Mouse (Mus musculus) liver, embryonic 11.5 days (tissue): ENCODE measurements around the gene Phkb. TPM values are rescaled to one million over a fixed set of nuclear protein-coding genes. Genes with fewer than 3 reads are reported as not detected.

Experiments used
- ATAC-seq: fragments of 200-750 bp; cut with Nextera tagmentation; replicated peaks from 2 replicates; pipeline ENCODE4 v1.8.0; 2017; ENCODE audit warnings: moderate number of reproducible peaks, mild to moderate bottlenecking, moderate TSS enrichment, moderate library complexity; ENCODE audit not compliant: low FRiP score
- DNase-seq: peaks from one replicate; pipeline ENCODE4 v3.0.0-alpha.2; 2017; ENCODE audit warnings: low spot score
- H3K27ac ChIP-seq: fragments of 300-500 bp; sonication (generic); 2 replicates; pipeline ENCODE4 v1.5.1; 2014; ENCODE audit warnings: mild to moderate bottlenecking, low read depth, low read length, control low read depth
- H3K27me3 ChIP-seq: fragments of 300-500 bp; sonication (generic); replicated peaks from 2 replicates; pipeline ENCODE4 v1.6.1; 2014; ENCODE audit warnings: low read length, mixed read lengths; ENCODE audit not compliant: control insufficient read depth, insufficient read depth
- H3K36me3 ChIP-seq: fragments of 300-500 bp; sonication (generic); 2 replicates; pipeline ENCODE4 v1.6.1; 2014; ENCODE audit warnings: mild to moderate bottlenecking, low read length, moderate library complexity, mixed read lengths; ENCODE audit not compliant: control insufficient read depth, insufficient read depth
- H3K4me1 ChIP-seq: fragments of 300-500 bp; sonication (generic); replicated peaks from 2 replicates; pipeline ENCODE4 v1.6.1; 2014; ENCODE audit warnings: low read length, mixed read lengths; ENCODE audit not compliant: control insufficient read depth, insufficient read depth
- H3K4me2 ChIP-seq: fragments of 300-500 bp; sonication (generic); 2 replicates; pipeline ENCODE4 v1.6.1; 2014; ENCODE audit warnings: mild to moderate bottlenecking, control low read depth, moderate library complexity
- H3K4me3 ChIP-seq: fragments of 300-500 bp; sonication (generic); 2 replicates; pipeline ENCODE4 v1.5.1; 2014; ENCODE audit warnings: low read depth, low read length, control low read depth
- H3K9ac ChIP-seq: fragments of 300-500 bp; sonication (generic); 2 replicates; pipeline ENCODE4 v1.6.1; 2014; ENCODE audit warnings: low read depth, low read length, control low read depth
- H3K9me3 ChIP-seq: fragments of 300-500 bp; sonication (generic); 2 replicates; pipeline ENCODE4 v1.6.1; 2016; ENCODE audit warnings: low read length, inconsistent platforms, mixed read lengths; ENCODE audit not compliant: control insufficient read depth
- WGBS: fragments of 180-500 bp; shearing (Covaris S2); extraction: QIAGEN DNeasy Blood & Tissue Kit; methylation state at CpG from one replicate; pipeline ENCODE4 v1.1.7; 2014; 5-methylcytosine and 5-hydroxymethylcytosine counted together
- polyA plus RNA-seq: library from polyadenylated mRNA; unstranded; fragments of >200 nt; fragmentation: Nextera tagmentation; extraction: Ambion mirVana; gene quantifications from 2 replicates; pipeline ENCODE4 v1.2.1, GENCODE M21; 2014

Phkb gene
- polyA plus RNA-seq, 1 experiment from 2014 or later: 35.5 TPM

GRCm38 (mm10) chr8:85977588-85978077 lies 136.9 kb downstream of the Phkb start:
- H3K27me3 ChIP-seq: no peaks in the 10 kb centered on the region
- H3K9ac ChIP-seq: no peak overlapping the region
- H3K4me3 ChIP-seq: no peak overlapping the region
- H3K9me3 ChIP-seq: no peaks in the 10 kb centered on the region
- WGBS: 91% methylated on average over 4 of the region's 4 CpGs
- H3K4me1 ChIP-seq: no peaks in the 10 kb centered on the region
- ATAC-seq: no peak
- DNase-seq: no peak
- no peaks in the 10 kb centered on the region; the same call in 1 of the 2 replicates for H3K36me3 ChIP-seq
- no peak overlapping the region for H3K27ac ChIP-seq
- no peak overlapping the region for H3K4me2 ChIP-seq

- DNase-seq: no peak
- no peak for ATAC-seq
- no peaks in the 10 kb centered on the region for H3K9me3 ChIP-seq
- H3K36me3 ChIP-seq: no peaks in the 10 kb centered on the region
- no peak overlapping the region for H3K4me2 ChIP-seq
- H3K27me3 ChIP-seq: no peaks in the 10 kb centered on the region
- H3K4me3 ChIP-seq: no peak overlapping the region
- no peak overlapping the region for H3K9ac ChIP-seq
- no peaks in the 10 kb centered on the region; the same call in 1 of the 2 replicates for H3K4me1 ChIP-seq
- H3K27ac ChIP-seq: no peak overlapping the region
- 66% methylated on average over 1 of the region's 1 CpGs for WGBS
Measured at GRCm38 (mm10) chr8:85992911-85993310, 152.2 kb downstream of the Phkb start.

- Histone ChIP-seq H3K4me3 (no peak overlapping the region), H3K27ac (no peak overlapping the region), H3K4me2 (no peak overlapping the region), H3K27me3 (no peaks in the 10 kb centered on the region), H3K4me1 (no peaks in the 10 kb centered on the region; the same call in 1 of the 2 replicates), H3K9ac (no peak overlapping the region), H3K36me3 (no peaks in the 10 kb centered on the region), H3K9me3 (no peaks in the 10 kb centered on the region)
- WGBS: 75% methylated on average over 1 of the region's 1 CpGs
- DNase-seq (no peak), ATAC-seq (no peak)
Measured at GRCm38 (mm10) chr8:85993661-85994060, 152.9 kb downstream of the Phkb start.

GRCm38 (mm10) chr8:85995971-85996370 lies 155.2 kb downstream of the Phkb start:
- no peaks in the 10 kb centered on the region for H3K9me3 ChIP-seq

GRCm38 (mm10) chr8:86006485-86006884 lies 165.7 kb downstream of the Phkb start:
- no peaks in the 10 kb centered on the region for H3K27me3 ChIP-seq
- H3K27ac ChIP-seq: no peak overlapping the region
- H3K36me3 ChIP-seq: no peaks in the 10 kb centered on the region
- DNase-seq (no peak), ATAC-seq (no peak)
- H3K4me3 ChIP-seq: no peak overlapping the region
- no peaks in the 10 kb centered on the region for H3K4me1 ChIP-seq
- no peak overlapping the region for H3K9ac ChIP-seq
- H3K4me2 ChIP-seq: no peak overlapping the region
- no peaks in the 10 kb centered on the region for H3K9me3 ChIP-seq

More at GRCm38 (mm10) chr8:85995971-85996370, 155.2 kb downstream of the Phkb start:
- Histone ChIP-seq H3K27me3 (no peaks in the 10 kb centered on the region), H3K4me3 (no peak overlapping the region), H3K4me2 (no peak overlapping the region), H3K9ac (no peak overlapping the region), H3K27ac (no peak overlapping the region), H3K36me3 (no peaks in the 10 kb centered on the region), H3K4me1 (no peaks in the 10 kb centered on the region; the same call in 1 of the 2 replicates)
- no peak for DNase-seq
- ATAC-seq: no peak
- 63% methylated on average over 1 of the region's 1 CpGs for WGBS

- H3K9me3 ChIP-seq: no peaks in the 10 kb centered on the region
- WGBS: 91% methylated on average over 2 of the region's 2 CpGs
- H3K27me3 ChIP-seq: no peaks in the 10 kb centered on the region
- ATAC-seq (no peak), DNase-seq (no peak)
- no peak overlapping the region for H3K9ac ChIP-seq
- no peaks in the 10 kb centered on the region for H3K36me3 ChIP-seq
- no peaks in the 10 kb centered on the region for H3K4me1 ChIP-seq
- H3K27ac ChIP-seq: no peak overlapping the region
- H3K4me3 ChIP-seq: no peak overlapping the region
- H3K4me2 ChIP-seq: no peak overlapping the region
Measured at GRCm38 (mm10) chr8:86016806-86017205, 176.0 kb downstream of the Phkb start.

- Histone ChIP-seq H3K4me3 (no peak overlapping the region), H3K27me3 (no peaks in the 10 kb centered on the region), H3K9me3 (no peaks in the 10 kb centered on the region), H3K36me3 (no peaks in the 10 kb centered on the region; the same call in 1 of the 2 replicates), H3K4me1 (no peaks in the 10 kb centered on the region), H3K4me2 (no peak overlapping the region), H3K27ac (no peak overlapping the region), H3K9ac (no peak overlapping the region)
- ATAC-seq: no peak
- WGBS: 66% methylated on average over 6 of the region's 6 CpGs
- DNase-seq: no peak
Measured at GRCm38 (mm10) chr8:86028646-86029312, 188.0 kb downstream of the Phkb start.

GRCm38 (mm10) chr8:86029451-86029850 lies 188.7 kb downstream of the Phkb start:
- Histone ChIP-seq H3K9me3 (no peaks in the 10 kb centered on the region), H3K36me3 (no peaks in the 10 kb centered on the region; the same call in 1 of the 2 replicates), H3K4me1 (no peaks in the 10 kb centered on the region), H3K27me3 (no peaks in the 10 kb centered on the region), H3K9ac (no peak overlapping the region), H3K27ac (no peak overlapping the region), H3K4me3 (no peak overlapping the region), H3K4me2 (no peak overlapping the region)
- 92% methylated on average over 7 of the region's 7 CpGs for WGBS
- ATAC-seq (no peak), DNase-seq (no peak)
